Mouse (Mus musculus): Measurements from ENCODE around the gene Slc38a9. TPM values are rescaled to one million over a fixed set of nuclear protein-coding genes. Genes with fewer than 3 reads are reported as not detected.

Slc38a9 gene
- total RNA-seq, 2 experiments from 2014 or later, result 87.1 to 126 TPM

GRCm38 (mm10) chr13:112760538-112760881 is 100.0 kb downstream of the Slc38a9 start:
- no peak for ATAC-seq (replicated peaks; ENCODE audit: low FRiP score, poor library complexity, severe bottlenecking)

- no peak for ATAC-seq (replicated peaks; ENCODE audit: low FRiP score, poor library complexity, severe bottlenecking)
Observed at GRCm38 (mm10) chr13:112761787-112762186, 101.2 kb downstream of the Slc38a9 start.

DNA sequence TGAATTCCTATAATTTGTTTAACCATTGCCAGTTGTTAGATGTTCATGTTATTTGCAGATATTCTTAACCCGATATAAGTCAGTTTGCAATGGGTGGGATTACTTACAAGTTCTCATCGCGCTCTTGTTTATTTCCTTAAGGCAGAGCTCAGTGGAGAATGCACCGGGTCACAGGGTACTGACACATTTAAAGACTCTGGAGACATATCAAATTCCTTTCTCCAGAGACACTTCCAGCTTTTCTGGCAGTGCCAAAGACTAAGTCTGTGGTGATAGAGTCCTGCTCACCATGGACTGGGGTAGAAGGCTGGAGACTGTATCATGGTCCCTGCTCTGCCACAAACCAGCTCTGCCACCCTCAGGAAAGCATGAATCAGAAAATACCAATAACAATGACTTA is 102.0 kb downstream of the Slc38a9 start:
- no peak for ATAC-seq (replicated peaks; ENCODE audit: low FRiP score, poor library complexity, severe bottlenecking)

GRCm38 (mm10) chr13:112763531-112764091 is 103.1 kb downstream of the Slc38a9 start:
- peak; percentile 76 for ATAC-seq (replicated peaks; ENCODE audit: low FRiP score, poor library complexity, severe bottlenecking)

GRCm38 (mm10) chr13:112764556-112764955 is 104.0 kb downstream of the Slc38a9 start:
- ATAC-seq (replicated peaks; ENCODE audit: low FRiP score, poor library complexity, severe bottlenecking), result no peak

GRCm38 (mm10) chr13:112765654-112766053 is 105.1 kb downstream of the Slc38a9 start:
- ATAC-seq (replicated peaks; ENCODE audit: low FRiP score, poor library complexity, severe bottlenecking), result no peak

- no peak for ATAC-seq (replicated peaks; ENCODE audit: low FRiP score, poor library complexity, severe bottlenecking)
Observed at GRCm38 (mm10) chr13:112770528-112771328, 110.2 kb downstream of the Slc38a9 start.

GRCm38 (mm10) chr13:112771447-112772208 is 111.1 kb downstream of the Slc38a9 start:
- ATAC-seq (replicated peaks; ENCODE audit: low FRiP score, poor library complexity, severe bottlenecking), result no peak

DNA sequence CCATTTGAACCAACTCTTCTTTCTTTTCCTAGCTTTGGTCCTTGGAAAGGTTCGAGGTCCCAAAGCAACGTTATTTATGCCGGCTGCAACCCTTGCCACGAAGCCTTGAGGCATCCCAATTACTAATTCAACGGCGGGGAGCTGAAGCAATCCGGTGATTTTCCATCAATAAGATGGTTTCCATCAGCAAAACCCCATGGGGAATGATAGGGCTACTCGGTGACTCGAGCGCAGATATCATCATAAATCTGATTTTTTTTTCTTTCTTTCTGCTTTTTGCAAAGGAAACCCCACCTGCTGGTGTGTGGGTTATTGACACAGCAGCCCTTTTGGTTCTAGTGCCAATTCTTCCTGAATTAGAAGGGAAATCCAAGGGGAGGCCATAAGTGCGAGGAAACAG is 111.7 kb downstream of the Slc38a9 start:
- ATAC-seq (replicated peaks; ENCODE audit: low FRiP score, poor library complexity, severe bottlenecking), result no peak

GRCm38 (mm10) chr13:112772861-112773260 is 112.3 kb downstream of the Slc38a9 start:
- no peak for ATAC-seq (replicated peaks; ENCODE audit: low FRiP score, poor library complexity, severe bottlenecking)

- no peak for ATAC-seq (replicated peaks; ENCODE audit: low FRiP score, poor library complexity, severe bottlenecking)
Observed at GRCm38 (mm10) chr13:112773991-112774675, 113.6 kb downstream of the Slc38a9 start.

DNA sequence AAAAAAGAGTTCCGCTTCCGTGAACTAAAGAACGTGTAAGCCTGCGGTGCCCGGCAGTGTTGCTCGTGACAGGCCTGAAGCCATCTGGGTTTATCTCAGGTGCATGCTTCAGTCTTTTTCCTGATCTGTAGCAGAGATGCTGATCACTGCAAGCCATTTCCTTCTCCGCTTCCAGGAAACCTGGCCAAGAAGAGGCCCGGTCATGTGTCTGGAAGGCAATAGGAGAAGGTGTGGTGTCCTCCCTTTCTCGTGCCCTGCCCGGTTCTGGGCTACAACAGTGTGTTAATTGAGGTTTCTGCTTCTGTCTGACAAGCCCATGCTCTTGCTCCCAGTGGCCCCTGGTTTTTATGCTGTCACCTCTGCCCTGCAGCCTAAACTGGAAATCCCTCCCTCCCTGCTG is 115.3 kb downstream of the Slc38a9 start:
- no peak for ATAC-seq (replicated peaks; ENCODE audit: low FRiP score, poor library complexity, severe bottlenecking)

DNA sequence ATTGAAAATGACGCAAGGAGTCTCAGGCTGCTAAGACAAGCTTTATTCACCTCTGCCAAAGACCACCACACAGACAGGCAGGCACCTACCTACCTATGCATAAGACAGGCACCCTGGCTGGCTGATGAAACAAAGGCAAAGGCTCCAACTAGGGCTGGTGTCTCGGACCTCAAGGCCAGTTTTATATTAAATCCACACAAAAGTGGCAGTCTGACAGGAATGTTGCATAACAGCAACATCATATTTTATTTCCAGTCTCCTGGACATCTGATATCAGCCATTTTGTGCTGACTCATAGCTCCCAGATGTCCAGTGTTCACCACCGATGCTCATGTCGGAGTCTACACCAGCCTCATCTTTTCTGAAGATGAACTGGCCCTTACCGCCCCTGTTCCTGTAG is 117.9 kb downstream of the Slc38a9 start:
- ATAC-seq (replicated peaks; ENCODE audit: low FRiP score, poor library complexity, severe bottlenecking), result no peak

- ATAC-seq (replicated peaks; ENCODE audit: low FRiP score, poor library complexity, severe bottlenecking), result no peak
Observed at GRCm38 (mm10) chr13:112785305-112785704, 124.8 kb downstream of the Slc38a9 start.

DNA sequence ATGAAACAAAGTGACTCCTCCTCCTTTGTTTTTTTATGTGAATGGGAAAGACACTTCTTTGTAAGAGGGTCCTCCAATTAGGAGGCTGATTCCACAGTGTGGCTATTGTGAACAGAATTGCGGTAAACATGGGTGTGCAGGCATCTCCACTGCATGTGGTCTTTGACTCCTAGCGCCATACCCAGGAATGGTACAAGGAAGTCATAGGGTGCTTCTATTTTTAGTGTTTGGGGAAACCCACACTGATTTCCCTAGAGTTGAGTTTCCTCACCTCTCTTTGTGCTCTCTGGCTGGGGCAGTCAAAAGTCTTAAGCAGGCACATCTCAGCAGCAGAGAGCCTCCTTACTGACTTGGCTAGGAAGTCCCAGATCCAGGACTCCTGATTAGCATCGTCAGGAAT is 125.6 kb downstream of the Slc38a9 start:
- no peak for ATAC-seq (replicated peaks; ENCODE audit: low FRiP score, poor library complexity, severe bottlenecking)

DNA sequence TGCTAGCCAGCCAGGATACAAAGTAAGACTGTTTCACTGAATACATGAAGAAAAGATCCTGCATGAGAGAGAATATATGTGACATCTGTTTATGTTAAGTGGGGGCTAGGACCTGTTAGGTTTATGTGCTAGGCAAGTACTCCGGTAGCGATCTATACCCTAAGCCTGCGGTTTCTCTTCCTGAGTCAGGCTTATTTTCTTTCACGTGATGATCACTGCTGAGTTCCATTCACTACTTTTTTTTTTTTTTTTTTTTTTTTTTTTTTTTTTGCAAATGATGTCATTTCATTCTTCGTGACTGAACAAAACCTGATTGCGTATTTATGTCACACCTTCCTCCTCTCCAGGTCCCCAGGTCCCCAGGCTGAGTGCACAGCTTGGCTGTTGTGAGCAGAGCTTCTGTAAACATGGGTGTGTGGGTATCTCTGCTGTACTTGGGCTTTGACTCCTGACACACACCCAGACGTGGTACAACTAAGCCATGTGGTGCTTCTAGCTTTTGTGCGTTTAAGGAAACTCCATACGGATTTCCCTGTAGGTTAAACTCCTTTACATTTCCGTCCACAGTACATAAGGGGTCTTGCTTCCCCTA is 126.5 kb downstream of the Slc38a9 start:
- no peak for ATAC-seq (replicated peaks; ENCODE audit: low FRiP score, poor library complexity, severe bottlenecking)
